Mouse (Mus musculus) heart, postnatal 0 days (tissue): Measurements from ENCODE around the gene Ifnar1. TPM values are rescaled to one million over a fixed set of nuclear protein-coding genes. Genes with fewer than 3 reads are reported as not detected.

Experiments
- ATAC-seq: fragments of 200-750 bp; cut with Nextera tagmentation; 2 replicates; pipeline ENCODE4 v1.8.0; 2017; ENCODE audit warnings: low read depth, moderate number of reproducible peaks, moderate library complexity; ENCODE audit not compliant: insufficient read depth
- DNase-seq: peaks from one replicate; pipeline ENCODE4 v3.0.0-alpha.2; 2016; ENCODE audit warnings: low spot score
- H3K27ac ChIP-seq: fragments of 300-500 bp; sonication (generic); 2 replicates; pipeline ENCODE4 v1.5.1; 2014; ENCODE audit warnings: low read depth, mild to moderate bottlenecking
- H3K27me3 ChIP-seq: fragments of 300-500 bp; sonication (generic); 2 replicates; pipeline ENCODE4 v1.6.1; 2014; ENCODE audit warnings: low read length, mixed read lengths; ENCODE audit not compliant: control insufficient read depth, insufficient read depth
- H3K36me3 ChIP-seq: fragments of 300-500 bp; sonication (generic); replicated peaks from 2 replicates; pipeline ENCODE4 v1.6.1; 2014; ENCODE audit warnings: low read length, mixed read lengths; ENCODE audit not compliant: control insufficient read depth, insufficient read depth
- H3K4me1 ChIP-seq: fragments of 300-500 bp; sonication (generic); 2 replicates; pipeline ENCODE4 v1.6.1; 2014; ENCODE audit warnings: antibody characterized with exemption; ENCODE audit not compliant: control insufficient read depth, insufficient read depth
- H3K4me2 ChIP-seq: fragments of 300-500 bp; sonication (generic); 2 replicates; pipeline ENCODE4 v1.6.1; 2014; ENCODE audit warnings: low read depth, mild to moderate bottlenecking, low read length, moderate library complexity
- H3K4me3 ChIP-seq: fragments of 300-500 bp; sonication (generic); 2 replicates; pipeline ENCODE4 v1.5.1; 2014; ENCODE audit warnings: low read depth, low read length
- H3K9ac ChIP-seq: fragments of 300-500 bp; sonication (generic); replicated peaks from 2 replicates; pipeline ENCODE4 v1.6.1; 2014; ENCODE audit warnings: low read depth, low read length, mixed read lengths
- H3K9me3 ChIP-seq: fragments of 300-500 bp; sonication (generic); replicated peaks from 2 replicates; pipeline ENCODE4 v1.6.1; 2016; ENCODE audit warnings: low read length; ENCODE audit not compliant: control insufficient read depth
- CTCF ChIP-seq: IDR thresholded peaks from 2 replicates; pipeline ENCODE4 v1.5.1; 2016; ENCODE audit warnings: antibody characterized with exemption, control low read depth, low read depth
- EP300 ChIP-seq: IDR thresholded peaks from 2 replicates; pipeline ENCODE4 v1.6.1; 2016; ENCODE audit warnings: antibody characterized with exemption, low read depth
- WGBS: fragments of 180-500 bp; shearing (Covaris S2); extraction: QIAGEN DNeasy Blood & Tissue Kit; methylation state at CpG from one replicate; pipeline ENCODE4 v1.1.7; 2014; 5-methylcytosine and 5-hydroxymethylcytosine counted together
- polyA plus RNA-seq: library from polyadenylated mRNA; unstranded; fragments of >200 nt; fragmentation: Nextera tagmentation; extraction: Ambion mirVana; gene quantifications from 2 replicates; pipeline ENCODE4 v1.2.1, GENCODE M21; 2015
- total RNA-seq: library from RNA; depleted of rRNA; stranded (reverse); fragments of >200 nt; gene quantifications from 2 replicates; pipeline ENCODE4 v1.2.3, GENCODE M21; 2014; ENCODE audit warnings: low replicate concordance

The Ifnar1 gene
- total and polyA plus RNA-seq, 2 experiments from 2014 or later, result 24.0 to 32.6 TPM

DNA sequence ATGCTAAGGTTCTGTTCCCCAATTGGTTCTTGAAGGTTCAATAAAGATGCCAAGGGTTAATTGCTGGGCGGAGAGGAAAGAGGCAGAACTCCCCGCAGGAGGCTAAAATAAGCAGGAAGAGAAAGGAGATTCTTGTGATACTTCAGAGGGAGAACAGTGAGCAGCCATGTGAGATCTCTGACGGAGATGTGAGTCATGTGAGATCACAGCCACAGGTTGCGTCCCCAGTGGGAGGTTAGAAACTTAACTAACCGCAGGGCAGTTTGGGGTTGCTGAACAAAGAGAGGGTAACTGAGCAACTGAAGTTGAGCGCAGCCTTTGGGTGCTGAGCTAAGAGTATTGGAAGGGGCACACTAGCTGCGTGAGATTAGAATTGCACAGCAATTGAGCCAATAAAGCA is 9.3 kb upstream of the Ifnar1 start:
- H3K36me3 ChIP-seq, result no peaks in the 10 kb centered on the region
- no peak overlapping the region for H3K9ac ChIP-seq
- H3K4me1 ChIP-seq, result peaks cover 4% of the 10 kb centered on the region; the same call in 1 of the 2 replicates
- H3K4me2 ChIP-seq, result no peak overlapping the region
- 40% methylated on average over 7 of the region's 7 CpGs for WGBS
- no peak overlapping the region for H3K27ac ChIP-seq
- DNase-seq (no peak), ATAC-seq (no peak)
- TF ChIP-seq EP300 (no peak), CTCF (no peak)
- H3K9me3 ChIP-seq, result no peaks in the 10 kb centered on the region
- no peak overlapping the region for H3K4me3 ChIP-seq
- H3K27me3 ChIP-seq, result no peaks in the 10 kb centered on the region

DNA sequence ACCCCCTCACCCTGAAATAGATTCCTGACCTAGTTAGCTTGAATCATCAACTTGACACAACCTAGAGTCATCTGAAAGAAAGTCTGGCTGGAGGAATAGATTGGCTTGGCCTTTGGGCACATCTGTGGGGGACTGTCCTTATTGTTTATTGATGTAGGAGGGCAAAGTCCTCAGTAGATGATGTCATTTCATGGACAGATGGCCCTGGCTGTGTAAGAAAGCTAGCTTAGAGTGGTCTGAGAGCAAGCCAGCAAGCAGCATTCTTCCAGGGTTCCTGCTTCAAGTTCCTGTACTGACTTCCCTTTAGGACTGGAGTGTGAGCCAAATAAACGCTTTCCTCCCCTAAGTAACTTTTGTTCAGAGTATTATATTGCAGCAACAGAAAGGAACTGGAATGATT is 7.0 kb upstream of the Ifnar1 start:
- TF ChIP-seq EP300 (no peak), CTCF (no peak)

DNA sequence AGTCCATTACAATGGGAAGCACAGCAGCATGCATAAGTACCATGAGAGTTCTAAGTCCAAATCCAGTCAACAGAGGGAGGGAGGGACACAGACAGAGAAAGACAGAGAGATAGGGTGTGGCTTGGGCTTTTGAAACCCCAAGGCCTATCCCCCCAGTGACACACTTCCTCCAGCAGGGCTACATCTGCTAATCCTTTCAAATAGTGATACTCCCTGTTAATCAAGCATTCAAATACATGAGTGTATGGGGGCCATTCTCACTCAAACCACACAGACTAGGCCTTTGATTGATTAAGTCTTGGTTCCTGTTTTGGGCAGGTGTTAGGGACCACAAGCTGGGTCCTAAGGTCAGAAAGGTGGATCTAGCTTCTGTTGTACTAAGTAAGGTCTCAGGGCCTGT is 4.5 kb upstream of the Ifnar1 start:
- Histone ChIP-seq H3K36me3 (no peaks in the 10 kb centered on the region), H3K4me1 (peaks cover 4% of the 10 kb centered on the region; the same call in 1 of the 2 replicates)

More for the DNA sequence above, 7.0 kb upstream of the Ifnar1 start:
- H3K9ac ChIP-seq, result no peak overlapping the region
- ATAC-seq (no peak), DNase-seq (no peak)
- H3K36me3 ChIP-seq, result no peaks in the 10 kb centered on the region
- WGBS, result 64% methylated on average over 1 of the region's 1 CpGs
- H3K4me1 ChIP-seq, result peaks cover 4% of the 10 kb centered on the region; the same call in 1 of the 2 replicates
- no peak overlapping the region for H3K4me2 ChIP-seq
- no peaks in the 10 kb centered on the region for H3K27me3 ChIP-seq
- no peaks in the 10 kb centered on the region for H3K9me3 ChIP-seq
- H3K27ac ChIP-seq, result no peak overlapping the region
- no peak overlapping the region for H3K4me3 ChIP-seq

DNA sequence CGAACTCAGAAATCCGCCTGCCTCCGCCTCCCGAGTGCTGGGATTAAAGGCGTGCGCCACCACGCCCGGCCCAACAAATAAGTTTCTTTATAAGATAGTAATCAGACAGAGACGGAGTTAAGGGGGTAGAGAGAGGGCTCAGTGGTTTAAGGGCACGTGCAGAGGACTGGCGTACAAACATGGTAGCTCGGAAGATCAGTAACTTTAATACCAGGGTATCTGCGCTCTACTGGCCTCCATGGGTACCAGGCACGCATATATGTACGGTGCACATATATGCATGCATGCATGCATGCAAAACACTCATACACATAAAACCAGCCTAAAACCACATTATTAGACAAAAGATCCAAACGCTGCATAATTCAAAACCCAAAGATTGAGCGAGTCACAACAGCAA is 651 bp upstream of the Ifnar1 start:
- H3K9ac ChIP-seq, result peak overlapping the region; percentile 86; the same call in 1 of the 2 replicates
- ATAC-seq, result no peak
- DNase-seq, result no peak
- H3K36me3 ChIP-seq, result 0 out of 2 replicates have a peak, but pooled peaks cover under 1% of the 10 kb centered on the region
- 47% methylated on average over 17 of the region's 17 CpGs for WGBS
- peak overlapping the region; percentile 81 for H3K4me3 ChIP-seq
- H3K27ac ChIP-seq, result peak overlapping the region; percentile 94
- no peaks in the 10 kb centered on the region for H3K27me3 ChIP-seq
- no peak for TF ChIP-seq CTCF
- TF ChIP-seq EP300, result no peak
- no peaks in the 10 kb centered on the region for H3K9me3 ChIP-seq
- peaks cover 15% of the 10 kb centered on the region; the same call in 1 of the 2 replicates for H3K4me1 ChIP-seq
- H3K4me2 ChIP-seq, result peak overlapping the region; percentile 66

More for the DNA sequence above, 4.5 kb upstream of the Ifnar1 start:
- no peak overlapping the region for H3K27ac ChIP-seq
- ATAC-seq (no peak), DNase-seq (no peak)
- no peak overlapping the region for H3K4me3 ChIP-seq
- H3K9ac ChIP-seq, result no peak overlapping the region
- TF ChIP-seq EP300 (no peak), CTCF (no peak)
- no peaks in the 10 kb centered on the region for H3K27me3 ChIP-seq
- no peaks in the 10 kb centered on the region for H3K9me3 ChIP-seq
- H3K4me2 ChIP-seq, result no peak overlapping the region

DNA sequence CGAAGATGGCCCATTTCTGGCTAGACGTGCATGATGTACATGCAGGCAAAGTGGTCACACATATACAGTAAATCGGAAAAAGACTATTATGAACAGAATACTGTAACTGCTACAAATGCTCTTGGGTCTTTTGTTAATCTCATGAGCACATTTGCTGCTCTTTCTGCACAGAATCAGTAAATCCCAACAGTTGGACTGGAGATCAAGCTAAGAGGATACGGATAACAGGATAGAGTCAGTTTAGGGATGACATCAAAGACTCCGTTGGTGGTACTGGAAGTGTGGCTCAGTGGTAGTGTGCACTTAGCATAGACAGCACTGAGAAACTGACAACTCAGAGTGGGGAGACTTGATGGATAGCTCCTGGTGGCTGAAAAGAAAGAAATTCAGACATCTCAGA is 803 bp downstream of the Ifnar1 start:
- Histone ChIP-seq H3K27me3 (no peaks in the 10 kb centered on the region), H3K9ac (peak overlapping the region; percentile 86), H3K4me2 (peak overlapping the region; percentile 66), H3K4me1 (peaks cover 15% of the 10 kb centered on the region; the same call in 1 of the 2 replicates), H3K4me3 (peak overlapping the region; percentile 81), H3K27ac (peak overlapping the region; percentile 94), H3K36me3 (peaks cover 15% of the 10 kb centered on the region), H3K9me3 (no peaks in the 10 kb centered on the region)
- no peak for ATAC-seq
- no peak for DNase-seq
- TF ChIP-seq CTCF (no peak), EP300 (no peak)
- WGBS, result 25% methylated on average over 5 of the region's 5 CpGs

DNA sequence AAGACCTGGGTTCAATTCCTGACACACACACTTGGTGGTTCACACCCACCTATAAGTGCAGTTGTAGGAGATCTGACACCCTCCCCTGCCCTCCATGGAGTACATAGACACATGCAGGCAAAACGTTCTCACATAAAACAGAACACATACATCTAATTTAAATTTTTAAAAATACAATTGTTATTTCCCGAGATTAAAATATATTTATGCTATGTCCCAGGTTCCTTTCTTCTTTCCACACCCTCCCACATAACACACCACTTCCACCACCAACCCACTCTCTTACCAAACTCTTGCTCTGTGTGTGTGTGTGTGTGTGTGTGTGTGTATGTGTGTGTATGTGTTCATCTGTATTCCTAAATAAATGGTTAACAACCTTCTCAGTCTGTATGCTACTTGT is 3.0 kb downstream of the Ifnar1 start:
- no peak overlapping the region for H3K4me2 ChIP-seq
- no peak for DNase-seq
- no peaks in the 10 kb centered on the region for H3K9me3 ChIP-seq
- ATAC-seq, result no peak
- no peaks in the 10 kb centered on the region for H3K27me3 ChIP-seq
- H3K4me3 ChIP-seq, result no peak overlapping the region
- no peak overlapping the region for H3K27ac ChIP-seq
- H3K36me3 ChIP-seq, result peaks cover 35% of the 10 kb centered on the region
- peaks cover 15% of the 10 kb centered on the region; the same call in 1 of the 2 replicates for H3K4me1 ChIP-seq
- TF ChIP-seq CTCF (no peak), EP300 (no peak)
- H3K9ac ChIP-seq, result no peak overlapping the region
- 75% methylated on average over 2 of the region's 2 CpGs for WGBS
